Mouse (Mus musculus): ENCODE measurements around the gene Mus81. TPM values are rescaled to one million over a fixed set of nuclear protein-coding genes. Genes with fewer than 3 reads are reported as not detected.

The Mus81 gene
- 20.4 and 28.8 TPM in 2 replicates for total RNA-seq (2015)
- total RNA-seq (2017), result 10.3 and 11.6 TPM in 2 replicates

DNA sequence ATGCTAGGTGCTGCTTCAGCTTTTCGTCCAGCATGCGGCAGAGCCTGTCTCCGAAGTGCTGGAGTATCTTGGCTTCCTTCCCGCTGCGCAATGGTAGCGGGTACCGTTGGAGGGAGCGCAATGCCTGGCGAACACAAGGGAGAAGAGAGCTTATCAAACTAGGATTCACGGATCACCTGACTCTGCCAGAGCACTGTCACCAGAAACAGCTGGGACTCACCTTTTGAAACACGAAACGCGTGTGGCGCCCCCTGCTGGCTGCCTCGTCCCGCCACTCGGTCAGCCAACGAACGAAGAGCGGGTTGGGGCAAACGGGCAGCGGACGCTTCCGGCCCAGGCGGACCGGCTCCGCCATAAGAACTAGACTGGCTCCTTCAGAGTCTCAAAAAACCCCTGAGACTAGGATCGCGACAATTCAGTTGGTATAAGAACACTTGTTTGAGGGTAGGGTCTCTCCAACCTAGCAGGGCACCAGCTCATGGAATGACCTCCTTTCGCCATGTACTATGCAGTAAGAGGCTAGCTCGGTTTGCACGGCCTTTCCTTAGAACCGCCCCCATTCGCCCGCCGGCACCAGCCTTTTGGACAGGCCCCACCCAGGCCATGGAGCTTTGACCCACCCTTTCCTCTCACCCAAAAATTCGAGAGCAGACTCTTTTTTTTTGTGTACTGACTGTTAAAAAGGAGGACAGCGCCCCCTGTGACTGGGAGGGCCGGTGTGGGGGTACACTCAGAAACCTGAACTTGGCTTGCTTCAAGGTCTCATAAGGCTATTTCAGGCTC is at the start of gene Mus81:
Gene Mus81, minus strand, starts transcription at position 635 of the 783 bp plus-strand sequence.
- ATAC-seq (replicated peaks; ENCODE audit: poor library complexity), result peak; percentile 51

DNA sequence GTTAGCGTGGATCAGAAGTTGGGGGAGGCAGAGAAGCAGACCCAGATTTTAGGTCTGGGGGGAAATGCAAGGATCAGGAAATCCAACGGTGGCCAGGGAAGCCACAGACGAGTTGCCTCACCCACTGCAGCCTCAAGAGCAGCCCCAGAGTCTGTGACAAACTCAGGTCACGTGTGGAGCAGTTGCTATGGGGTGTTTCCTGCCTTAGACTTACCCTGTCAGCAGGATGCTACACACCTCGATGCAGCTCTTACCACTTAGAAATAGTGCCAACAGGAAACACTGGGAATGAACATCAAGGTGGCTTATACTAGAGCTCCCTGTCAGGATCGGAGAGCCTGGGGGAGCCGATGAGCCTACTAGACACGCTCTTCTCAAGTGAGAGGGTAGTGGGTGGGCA is 44.3 kb upstream of the Mus81 start:
- no peak for ATAC-seq (replicated peaks; ENCODE audit: poor library complexity)

DNA sequence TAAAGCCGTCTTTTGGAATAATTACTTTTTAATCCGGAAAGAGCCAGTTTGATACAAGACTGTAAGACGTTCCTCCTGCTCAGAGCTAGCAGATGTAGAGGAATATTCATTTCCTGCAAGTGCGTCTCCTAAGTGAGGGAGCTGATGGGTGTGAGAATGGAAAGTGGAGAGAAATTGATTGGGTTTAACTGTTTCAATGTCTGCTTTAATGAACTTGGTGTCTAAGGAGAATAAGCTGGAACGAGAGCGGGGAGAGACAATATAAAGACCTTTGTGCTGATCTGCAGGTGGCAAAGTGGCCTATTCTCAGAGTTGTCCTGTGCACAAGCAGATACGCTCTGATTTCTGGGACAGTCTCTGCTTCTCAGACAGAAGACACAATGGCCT is 41.9 kb upstream of the Mus81 start:
- no peak for ATAC-seq (replicated peaks; ENCODE audit: poor library complexity)

DNA sequence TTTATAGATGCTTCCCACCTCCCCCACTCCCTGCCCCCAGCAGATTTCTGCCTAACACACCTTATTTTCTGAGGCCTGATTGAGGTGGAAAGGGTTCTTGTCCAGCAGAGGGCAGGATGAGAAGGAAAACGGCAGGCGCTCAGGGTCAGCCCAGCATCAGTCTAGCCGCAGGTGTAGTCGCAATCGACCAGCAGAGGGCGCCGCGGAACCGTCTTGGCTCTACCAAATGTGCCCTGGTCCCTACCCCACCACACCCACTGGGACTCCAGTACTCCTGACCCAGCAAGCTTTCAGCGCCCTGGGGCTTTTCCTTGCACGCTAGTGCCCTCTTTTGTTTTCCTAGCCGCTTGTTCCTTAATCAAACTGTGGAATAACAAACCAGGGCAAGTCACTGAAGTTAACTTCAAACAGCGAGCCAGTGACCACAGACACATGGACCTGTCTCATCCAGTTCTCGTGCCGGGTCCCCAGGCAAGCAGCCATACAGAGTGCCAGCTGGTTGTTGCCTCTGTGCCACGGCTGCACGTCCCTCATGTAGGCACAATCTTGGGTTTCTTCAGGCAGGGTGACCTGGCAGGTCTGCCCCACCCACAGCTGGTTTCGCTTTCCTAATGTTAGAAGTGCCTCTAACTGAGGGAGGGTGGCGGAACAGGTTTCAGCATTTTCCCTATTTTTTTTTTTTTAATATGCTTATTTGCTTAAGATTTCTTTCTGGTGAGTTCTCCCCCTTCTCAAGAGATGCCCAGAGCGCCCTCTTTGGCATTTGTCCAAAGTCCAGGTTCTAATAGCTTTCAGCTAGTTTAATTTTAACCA is 41.3 kb upstream of the Mus81 start:
- ATAC-seq (replicated peaks; ENCODE audit: poor library complexity), result peak; percentile 100

DNA sequence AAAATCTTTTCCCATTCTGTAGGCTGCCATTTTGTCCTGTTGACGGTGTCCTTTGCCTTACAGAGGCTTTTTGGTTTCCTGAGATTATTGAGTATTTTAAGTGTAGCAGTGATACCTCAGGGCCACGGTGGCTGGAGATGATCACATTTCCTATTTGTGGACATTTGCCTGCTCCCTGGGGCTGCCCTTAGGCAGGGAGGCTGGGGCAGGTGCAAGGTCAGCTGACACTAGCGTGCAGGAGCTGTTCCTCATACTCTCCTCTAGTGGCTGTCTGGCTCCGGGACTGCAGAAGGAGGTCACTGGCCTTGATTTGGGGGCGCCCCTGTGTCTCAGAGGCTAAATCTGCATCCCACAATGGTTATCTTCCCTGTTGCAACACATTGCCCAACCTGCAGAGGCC is 37.0 kb upstream of the Mus81 start:
- ATAC-seq (replicated peaks; ENCODE audit: poor library complexity), result no peak

DNA sequence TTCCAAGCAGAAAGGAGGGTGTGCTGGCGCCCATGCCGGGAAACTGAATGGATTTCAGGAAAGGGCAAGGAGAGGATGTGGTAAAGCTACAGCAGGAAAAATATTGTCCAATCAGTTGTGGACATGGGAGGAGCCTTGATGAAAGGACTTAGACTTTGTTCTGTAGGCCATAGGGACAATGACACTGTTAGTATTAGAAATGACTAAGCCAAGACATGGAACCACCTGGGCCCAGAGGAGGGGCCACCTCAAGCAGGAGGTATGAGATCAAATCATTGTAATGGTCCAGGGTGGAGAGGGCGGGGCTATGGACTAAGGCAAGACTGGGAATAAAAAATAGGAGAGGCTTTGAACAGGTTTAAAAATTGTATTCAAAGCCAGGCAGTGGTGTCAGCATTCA is 30.5 kb upstream of the Mus81 start:
- ATAC-seq (replicated peaks; ENCODE audit: poor library complexity), result no peak

DNA sequence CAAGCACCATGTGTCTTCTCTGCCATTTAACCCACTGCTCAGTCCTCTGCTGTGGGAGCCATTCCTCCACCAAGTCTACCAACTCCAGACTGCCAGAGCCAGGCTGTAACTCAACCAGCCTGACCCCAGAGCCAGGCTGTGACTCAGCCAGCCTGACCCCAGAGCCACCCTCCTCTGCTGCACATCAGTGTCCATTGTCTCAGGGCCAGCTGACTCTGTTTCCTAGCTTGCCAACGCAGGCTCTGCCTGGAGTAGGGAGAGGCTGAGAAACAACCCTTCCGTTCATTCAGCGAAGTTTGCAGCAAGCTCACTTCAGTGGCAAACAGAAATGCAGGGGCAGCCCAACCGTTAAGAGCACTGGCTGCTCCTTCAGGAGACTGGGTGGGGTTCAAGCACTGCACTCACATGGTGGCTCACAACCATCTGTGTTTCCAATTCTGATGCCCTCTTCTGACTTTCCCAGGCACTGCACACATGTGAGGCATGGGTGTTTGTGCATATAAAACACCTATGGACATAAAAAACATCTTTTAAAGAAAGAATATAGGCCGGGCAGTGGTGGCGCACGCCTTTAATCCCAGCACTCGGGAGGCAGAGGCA is 28.8 kb upstream of the Mus81 start:
- ATAC-seq (replicated peaks; ENCODE audit: poor library complexity), result no peak

DNA sequence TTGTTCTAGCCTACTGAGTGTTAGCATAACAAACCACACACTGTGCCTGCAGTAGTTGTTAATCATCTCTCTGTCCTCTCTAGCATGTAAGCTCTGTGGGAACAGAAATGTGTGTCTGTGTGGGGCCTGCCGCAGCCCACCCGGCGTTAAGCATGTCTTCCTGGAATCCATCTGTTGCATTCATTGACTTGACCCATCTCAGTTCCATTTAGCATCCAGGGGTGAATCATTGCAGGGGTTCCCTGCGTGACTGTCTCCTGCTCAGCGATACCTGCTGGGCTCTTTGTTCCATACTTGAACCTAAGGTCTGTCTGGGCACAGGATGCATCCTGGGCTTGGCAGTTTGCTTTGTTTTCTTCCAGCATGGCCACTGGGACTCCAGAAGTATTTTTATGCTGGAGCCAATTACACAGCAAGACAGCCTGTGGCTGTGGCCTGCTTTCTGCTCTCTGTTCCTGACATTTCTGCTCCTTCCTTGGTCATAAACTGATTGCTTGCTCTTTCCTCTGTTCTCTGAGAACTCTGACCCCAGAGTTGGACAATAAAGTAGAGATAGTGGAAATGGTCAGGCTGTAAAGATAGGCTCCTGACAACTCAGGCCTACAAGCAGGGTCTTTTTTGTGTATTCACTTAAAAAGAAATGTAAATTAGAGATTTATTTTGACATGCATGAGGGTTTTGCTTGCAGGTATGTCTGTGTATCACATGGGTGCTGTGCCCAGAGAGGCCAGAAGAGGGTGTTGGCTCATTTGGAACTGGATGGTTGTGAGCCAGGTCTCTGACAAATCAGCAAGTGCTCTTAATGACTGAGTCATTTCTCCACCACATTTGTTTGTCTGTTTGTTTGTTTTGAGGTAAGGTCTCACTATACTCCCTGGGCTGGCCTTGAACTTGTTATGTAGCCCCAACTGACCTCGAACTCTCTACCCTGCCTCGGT is 27.9 kb upstream of the Mus81 start:
- ATAC-seq (replicated peaks; ENCODE audit: poor library complexity), result peak; percentile 47

DNA sequence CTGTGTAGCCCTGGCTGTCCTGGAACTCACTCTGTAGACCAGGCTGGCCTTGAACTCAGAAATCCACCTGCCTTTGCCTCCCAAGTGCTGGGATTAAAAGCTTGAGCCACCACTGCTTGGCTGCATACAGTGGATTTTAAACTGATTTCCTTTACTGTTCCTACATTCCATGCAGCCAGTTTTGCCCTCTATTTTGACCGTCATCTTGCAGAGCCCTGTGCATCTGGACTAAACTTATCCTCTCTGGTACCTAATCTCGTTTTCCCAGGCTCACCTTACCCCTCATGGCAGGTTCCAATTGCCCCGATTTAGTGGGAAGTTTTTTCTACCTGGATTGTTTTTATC is 24.8 kb upstream of the Mus81 start:
- ATAC-seq (replicated peaks; ENCODE audit: poor library complexity), result no peak

DNA sequence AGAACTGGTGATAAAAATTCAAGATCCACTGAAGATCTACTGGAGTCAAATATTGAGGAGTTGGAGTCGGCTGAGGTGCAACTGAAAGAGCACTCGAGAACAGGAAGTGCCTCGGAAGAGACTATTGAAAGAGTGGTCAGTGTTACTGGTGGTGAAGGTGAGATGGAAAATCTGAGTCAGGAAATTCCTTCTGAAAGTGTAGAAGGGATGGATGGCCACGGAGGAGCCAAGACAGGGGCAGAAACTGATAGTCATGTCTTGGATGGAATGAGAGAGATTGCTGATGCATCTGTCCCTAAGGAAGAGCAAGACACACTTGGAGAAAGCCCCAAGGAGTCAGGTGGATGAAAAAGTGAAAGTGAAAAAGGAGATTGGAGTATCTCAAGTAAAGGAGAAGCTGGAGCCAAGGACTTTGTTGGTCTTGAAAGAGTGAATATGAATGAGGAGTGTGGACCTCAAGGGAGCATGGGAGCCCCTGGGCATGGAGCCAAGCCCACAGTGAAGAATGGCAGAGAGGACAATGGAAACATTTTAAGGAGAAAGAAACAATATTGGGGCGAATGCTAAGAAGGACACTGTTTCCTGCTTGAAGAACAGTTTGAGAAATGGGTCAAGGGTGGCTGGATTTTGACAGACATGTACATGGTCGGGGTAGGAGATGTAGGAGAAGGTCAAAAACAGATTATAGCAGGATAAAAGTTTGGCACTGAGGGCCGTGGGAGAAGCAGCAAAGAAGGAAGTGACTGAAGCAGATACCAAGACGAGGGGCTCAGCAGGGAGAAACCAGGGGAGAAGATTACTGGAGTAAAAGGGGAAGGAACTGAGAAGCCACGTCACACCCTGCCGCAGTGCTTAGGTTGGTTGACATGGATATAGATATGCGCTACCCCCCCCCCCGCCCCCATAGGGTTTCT is 24.1 kb upstream of the Mus81 start:
- ATAC-seq (replicated peaks; ENCODE audit: poor library complexity), result peak; percentile 64

DNA sequence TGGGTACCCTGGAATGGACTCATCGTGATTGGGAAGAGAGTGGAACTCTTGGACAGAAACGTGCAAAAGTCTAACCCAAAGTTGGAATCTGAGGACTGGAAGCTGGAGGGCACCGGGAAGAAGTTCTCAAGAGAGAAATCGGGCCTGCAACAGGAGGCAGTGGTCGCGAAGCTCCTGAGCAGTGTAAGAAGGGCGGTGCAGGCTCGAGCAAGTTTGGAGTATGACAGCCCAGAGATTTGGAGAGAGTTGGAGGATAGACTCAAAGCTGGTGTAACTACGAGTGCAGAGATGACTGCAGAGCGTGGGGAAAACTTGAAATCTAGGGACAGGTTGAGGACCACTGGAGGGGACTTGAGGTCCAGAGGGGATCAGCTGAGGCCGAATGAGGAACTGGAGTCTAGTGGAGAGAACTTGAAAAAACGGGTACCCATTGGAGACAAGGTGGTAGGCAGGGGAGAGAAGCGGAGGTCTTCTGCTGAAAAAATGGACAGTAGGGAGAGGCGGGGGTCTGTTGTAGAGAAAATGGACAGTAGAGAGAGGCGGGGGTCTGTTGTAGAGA is 23.0 kb upstream of the Mus81 start:
- ATAC-seq (replicated peaks; ENCODE audit: poor library complexity), result no peak

DNA sequence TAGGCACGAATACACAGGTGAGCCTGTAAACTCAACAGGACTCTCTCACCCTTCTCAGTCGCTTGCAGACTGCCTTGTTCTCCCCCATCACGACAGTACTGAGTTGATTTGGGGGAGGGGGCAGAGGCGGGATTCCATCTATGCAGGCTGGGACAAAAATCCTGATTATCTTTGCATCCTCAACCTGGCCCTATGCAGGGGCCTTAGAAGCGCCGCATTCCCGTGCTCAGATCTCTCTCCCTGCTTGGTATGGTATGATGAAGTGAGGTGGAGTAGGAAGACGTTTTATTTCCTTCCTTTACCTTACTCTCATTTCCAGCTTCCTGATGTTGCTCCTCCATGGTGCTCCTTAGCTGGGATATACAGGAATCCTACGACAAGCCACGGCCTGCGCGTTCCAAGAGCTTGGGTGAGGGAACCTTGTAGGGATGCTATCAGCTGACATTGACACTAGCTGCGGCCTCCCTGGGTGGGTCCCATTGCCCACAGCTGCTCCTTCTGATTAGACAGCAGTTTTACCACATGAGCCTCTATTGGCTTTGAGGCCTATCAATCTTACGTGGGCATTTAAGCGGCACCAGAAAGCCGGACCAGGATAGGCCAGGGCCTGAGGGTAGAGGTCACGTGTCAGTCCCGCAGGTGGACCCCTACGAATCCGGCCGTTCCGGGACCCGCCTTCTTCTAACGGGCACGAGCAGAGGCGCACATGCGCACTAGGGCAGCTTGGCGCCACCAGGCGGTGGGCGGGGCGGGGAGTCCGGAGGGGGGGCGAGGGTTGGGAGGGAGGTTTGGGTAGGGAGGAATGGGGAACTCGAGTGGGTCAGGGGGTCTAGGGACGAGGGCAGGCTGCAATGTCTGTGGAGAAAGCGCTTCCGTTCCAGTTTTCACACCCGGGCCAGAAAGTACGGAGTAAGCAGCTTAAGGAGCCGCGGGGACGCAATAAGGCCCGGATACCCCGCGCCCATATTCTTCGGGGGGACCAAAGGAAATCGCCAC is 22.1 kb upstream of the Mus81 start, which contains the start of gene Snx32:
Gene Snx32, minus strand, starts transcription at position 508 of the 996 bp plus-strand sequence.
- peak; percentile 94 for ATAC-seq (replicated peaks; ENCODE audit: poor library complexity)

DNA sequence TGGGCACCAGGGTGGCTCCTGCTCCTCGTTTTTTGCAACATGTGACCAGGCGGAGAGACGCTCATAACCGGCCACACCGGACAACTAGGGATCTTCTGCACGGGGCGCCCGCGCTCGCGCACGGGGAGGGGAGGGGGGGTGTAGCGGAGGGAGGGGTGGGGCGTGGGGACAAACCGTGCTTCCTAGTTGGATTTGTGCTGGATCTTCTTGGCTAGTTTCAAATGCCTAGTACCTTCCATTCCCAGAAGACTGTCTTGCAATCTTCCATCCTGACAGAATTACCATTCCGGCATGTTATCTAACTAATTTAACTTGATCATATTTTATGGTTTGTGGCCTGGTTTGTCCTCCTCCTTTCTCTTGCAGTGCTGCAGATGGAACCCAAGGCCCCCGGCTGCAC is 15.5 kb upstream of the Mus81 start, which contains the start of gene 1700020D05Rik:
Gene 1700020D05Rik, minus strand, starts transcription at position 101 of the 400 bp plus-strand sequence.
- no peak for ATAC-seq (replicated peaks; ENCODE audit: poor library complexity)

DNA sequence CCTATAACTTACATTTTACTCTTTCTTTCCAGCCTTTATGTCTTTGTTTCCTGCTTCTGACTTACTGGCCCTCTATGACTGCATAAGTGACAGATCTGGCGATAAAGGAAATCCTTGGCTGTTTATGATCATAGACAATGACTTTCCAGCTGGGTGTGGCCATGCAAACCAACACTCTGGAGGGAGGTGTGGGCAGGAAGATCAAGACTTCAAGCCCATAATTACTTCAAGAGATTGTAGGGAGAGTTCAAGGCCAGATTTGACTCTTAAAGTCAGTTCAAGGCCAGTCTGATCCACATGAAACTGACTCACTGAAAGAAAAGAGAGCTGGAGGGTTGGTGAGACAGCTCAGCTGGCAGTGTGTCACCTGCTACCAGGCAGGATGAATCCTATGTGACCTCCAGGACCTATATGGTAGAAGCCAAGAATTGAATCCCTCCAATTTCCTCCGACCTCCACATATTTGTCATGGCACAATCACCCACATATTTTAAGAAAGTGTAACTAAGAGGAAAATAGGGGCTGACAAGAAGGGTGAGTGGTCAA is 12.2 kb upstream of the Mus81 start:
- no peak for ATAC-seq (replicated peaks; ENCODE audit: poor library complexity)

DNA sequence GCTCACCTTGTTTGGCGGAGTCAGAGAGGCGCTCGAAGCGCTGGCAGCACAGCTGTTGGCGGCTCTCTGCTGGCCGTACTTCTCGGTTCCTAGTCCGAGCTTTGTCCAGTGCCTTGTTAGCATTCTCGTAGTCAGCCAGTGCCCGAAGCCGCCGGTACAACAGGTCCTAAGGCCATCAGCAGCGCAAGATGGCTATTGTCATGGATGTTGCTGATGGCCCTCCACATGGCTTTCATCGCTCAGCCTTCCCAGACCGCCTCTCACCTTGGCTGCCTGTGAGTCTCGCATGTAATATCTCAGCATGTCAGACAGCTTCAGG is 7.8 kb upstream of the Mus81 start:
- no peak for ATAC-seq (replicated peaks; ENCODE audit: poor library complexity)

DNA sequence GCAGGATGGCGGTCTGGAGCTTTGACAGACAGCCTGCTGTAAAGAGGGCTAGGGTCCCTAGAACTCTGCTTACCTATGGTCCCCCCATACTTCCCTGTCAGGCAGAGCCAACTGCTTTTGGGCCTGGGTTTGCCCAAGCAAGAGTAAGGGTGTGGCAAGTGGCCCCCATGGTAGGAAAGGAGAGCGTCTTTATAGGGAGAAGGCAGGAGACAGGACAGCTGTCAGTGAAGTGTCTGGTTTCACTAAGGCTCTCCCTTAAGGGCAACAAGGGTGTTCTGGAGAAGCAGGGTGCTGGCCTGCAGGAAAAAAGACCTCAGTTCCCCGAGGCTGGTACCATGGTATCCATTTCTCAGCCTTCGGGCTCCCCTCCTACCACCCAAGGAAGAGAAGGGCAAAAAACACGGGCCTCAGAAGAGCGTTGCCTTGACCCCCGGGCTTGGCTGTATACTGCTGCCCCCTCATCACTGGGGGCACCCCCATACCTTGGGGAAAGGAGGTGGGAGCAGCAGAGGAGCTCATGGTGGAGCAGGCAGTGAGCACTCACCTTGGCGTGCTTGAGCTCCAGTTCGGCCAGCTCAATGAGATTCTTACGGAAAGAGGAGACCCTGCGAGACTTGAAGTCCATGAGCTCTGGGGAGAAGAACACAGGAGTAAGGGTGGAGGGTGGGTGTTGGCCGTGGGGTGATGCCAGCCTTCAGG is 7.3 kb upstream of the Mus81 start:
- ATAC-seq (replicated peaks; ENCODE audit: poor library complexity), result no peak

DNA sequence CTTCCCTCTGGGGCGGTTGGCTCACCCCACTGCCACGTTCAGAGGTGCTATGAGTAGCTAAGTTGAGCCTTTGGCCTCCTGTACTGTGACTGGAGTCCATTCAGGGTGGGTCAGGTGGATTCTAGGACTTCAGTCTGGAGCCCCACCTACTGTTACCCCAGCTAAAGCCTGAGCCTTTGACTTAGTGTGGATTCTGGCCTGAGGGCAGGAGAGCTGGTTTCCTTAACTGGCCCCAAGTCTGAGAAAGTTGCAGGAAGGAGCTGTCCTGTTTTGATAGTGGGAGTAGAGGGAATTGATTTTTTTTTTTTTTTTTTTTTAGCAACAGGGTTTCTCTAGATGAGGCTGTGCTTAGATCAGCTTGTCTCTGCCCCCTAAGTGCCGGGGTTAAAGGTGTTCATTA is 6.1 kb upstream of the Mus81 start:
- ATAC-seq (replicated peaks; ENCODE audit: poor library complexity), result no peak

All from megakaryocyte progenitor cell, adult 5-6 weeks (primary cell).